Mouse (Mus musculus) urinary bladder, postnatal 25 days (tissue): ENCODE data around the gene Slc35b2.
A peak's percentile ranks its signal among the peaks of the same experiment; 100 is the strongest.

ENCODE experiments used
- DNase-seq: peaks from one replicate; pipeline ENCODE4 v3.0.0; 2022; ENCODE audit warnings: low spot score

The Slc35b2 gene

DNA sequence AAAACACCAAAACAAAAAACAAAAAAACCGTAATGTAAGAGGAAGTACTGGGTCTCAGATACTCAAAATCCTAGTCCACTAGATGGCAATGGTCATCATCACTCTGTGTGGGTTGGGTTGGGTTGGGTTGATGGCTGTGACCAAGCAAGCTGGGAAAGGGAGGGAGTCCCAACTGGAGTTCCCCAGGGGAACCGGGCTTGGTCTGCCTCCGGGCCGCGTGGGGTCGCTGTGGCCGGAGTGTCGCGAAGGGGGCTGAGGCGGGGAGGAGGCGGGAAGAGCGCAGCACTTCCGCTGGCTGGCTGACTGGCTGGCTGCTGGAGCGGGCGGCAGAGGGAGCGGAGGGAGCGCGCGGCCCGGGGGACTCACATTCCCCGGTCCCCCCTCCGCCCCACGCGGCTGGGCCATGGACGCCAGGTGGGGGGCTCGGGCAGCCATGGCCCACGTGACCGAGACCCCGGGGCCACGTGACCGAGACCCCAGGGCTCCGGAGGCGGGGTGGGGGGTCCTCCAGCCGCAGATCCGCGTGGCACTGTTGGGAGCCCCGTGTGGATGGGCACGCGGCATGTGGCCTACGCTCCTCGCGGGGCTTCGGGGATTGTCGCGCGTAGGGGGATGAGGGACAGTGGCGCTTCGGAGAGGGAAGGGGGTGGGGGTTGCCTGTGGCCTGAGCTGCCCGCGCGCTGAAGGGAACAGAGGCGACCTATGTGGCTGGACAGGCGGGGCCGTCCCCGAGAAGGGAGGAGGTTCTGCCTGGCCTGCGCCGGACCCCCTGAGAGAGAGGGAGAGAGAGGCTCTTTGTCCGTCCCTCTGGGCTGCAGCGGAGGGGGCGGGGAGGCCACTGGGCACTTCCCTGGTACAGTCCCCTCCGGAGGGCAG lies at the start of gene Slc35b2:
Gene Slc35b2, plus strand, starts transcription at position 220 of the 876 bp plus-strand sequence.
- DNase-seq = peak; percentile 95

GRCm38 (mm10) chr17:45515204-45515726 lies 48.4 kb upstream of the Slc35b2 start:
- DNase-seq = no peak

DNA sequence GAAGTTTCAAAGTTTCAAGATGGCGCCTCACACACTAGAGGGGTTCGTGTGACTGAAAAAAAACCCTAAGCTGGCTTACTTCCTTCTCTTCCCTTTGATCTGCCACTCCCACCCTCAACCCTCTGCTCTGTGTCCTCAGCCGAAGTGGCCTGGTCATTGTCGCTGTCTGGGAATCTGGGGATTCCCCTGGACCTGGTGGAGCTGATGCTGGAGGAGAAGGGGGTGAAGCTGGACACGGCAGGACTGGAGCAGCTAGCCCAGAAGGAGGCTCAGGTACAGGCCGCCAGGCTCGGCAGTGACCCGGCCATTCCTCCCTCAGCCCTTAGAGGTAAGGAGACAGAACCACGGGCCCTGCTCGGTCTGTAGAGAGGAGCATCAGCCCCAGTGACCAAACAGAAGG lies 47.9 kb upstream of the Slc35b2 start:
- no peak for DNase-seq

- DNase-seq = peak; percentile 71
Measured at GRCm38 (mm10) chr17:45516488-45516887, 47.2 kb upstream of the Slc35b2 start.

DNA sequence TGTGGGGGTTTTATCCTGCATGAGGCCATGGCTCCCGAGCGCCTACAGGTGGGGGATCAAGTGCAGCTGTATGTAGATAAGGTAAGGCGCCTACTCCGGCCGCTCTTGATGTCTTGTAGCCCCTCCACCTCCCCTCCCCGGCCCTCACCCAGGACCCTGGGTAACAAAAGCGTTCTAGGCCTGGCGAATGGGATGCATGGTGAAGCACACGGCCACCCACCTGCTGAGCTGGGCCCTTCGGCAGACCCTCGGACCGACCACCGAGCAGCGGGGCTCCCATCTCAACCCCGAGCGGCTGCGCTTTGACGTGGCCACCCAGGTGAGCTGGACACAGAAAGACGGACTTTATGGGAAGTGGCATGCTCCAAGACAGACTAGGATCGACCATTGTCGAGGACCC lies 46.5 kb upstream of the Slc35b2 start:
- no peak for DNase-seq

GRCm38 (mm10) chr17:45517549-45518215 lies 46.0 kb upstream of the Slc35b2 start:
- no peak for DNase-seq

- DNase-seq = no peak
Measured at GRCm38 (mm10) chr17:45518766-45519475, 44.8 kb upstream of the Slc35b2 start.

DNA sequence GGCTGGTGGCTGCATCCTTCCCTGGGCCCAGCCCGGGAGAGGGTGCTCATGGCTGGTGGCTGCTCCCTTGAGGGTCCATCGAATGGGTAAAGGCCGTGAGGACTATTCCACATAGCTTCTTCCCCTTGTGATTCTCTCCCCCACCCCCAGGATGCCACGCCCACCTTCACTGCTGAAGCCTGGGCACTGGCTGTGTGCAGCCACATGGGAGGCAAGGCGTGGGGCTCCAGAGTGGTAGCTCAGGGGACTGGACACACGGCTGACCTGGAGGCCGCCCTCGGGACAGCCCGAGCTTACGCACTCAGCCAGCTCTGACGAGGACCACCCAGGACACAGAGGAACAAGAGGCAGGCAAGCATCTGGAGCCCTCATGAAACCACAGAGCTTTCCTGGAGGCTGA lies 43.5 kb upstream of the Slc35b2 start:
- DNase-seq = no peak

GRCm38 (mm10) chr17:45523263-45523662 lies 40.4 kb upstream of the Slc35b2 start, which contains the start of gene Tcte1:
Gene Tcte1, plus strand, starts transcription at chr17:45523434.
- DNase-seq = no peak

DNA sequence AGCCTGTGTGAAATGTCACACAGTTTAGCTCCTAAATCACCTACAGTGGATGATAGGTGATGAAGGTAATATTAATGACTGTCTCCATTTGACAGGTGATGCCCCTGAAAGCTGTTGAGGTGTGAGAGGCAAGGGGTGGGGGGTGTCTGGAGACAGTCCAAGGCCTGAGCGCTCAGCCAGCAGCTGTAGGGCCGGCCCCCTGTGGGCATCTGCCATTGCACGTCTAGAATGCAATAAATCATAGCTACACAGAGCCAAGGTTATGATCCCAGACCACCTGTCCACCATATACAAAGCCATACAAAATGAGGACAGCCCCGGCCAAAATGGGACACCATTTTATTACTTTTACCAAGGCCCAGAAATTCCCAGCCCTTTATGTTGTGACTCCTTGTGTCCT lies 38.7 kb upstream of the Slc35b2 start:
- DNase-seq = no peak

GRCm38 (mm10) chr17:45526571-45526970 lies 37.1 kb upstream of the Slc35b2 start:
- DNase-seq = no peak

DNA sequence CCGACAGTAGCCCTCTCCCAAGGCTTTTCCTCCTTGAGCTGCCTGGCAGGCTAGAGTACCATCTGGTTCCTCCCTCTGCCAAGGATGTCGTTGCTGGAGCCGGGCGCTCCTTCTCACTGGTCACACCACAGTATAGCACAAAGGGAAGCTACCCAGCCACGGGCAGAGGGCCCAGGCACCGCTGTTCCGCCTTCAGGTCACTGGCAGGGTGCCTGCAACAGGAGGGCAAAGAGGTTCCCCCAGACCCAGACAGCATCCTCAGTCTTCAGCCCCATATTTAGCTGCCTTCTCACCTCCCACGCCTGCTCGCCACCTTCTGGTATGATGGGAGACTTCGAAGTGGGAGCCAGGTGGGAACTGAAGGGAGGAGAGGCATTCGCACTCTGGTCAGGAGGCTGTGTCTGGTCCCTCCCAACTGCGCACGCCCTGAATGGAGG lies 33.3 kb upstream of the Slc35b2 start:
- DNase-seq = no peak

DNA sequence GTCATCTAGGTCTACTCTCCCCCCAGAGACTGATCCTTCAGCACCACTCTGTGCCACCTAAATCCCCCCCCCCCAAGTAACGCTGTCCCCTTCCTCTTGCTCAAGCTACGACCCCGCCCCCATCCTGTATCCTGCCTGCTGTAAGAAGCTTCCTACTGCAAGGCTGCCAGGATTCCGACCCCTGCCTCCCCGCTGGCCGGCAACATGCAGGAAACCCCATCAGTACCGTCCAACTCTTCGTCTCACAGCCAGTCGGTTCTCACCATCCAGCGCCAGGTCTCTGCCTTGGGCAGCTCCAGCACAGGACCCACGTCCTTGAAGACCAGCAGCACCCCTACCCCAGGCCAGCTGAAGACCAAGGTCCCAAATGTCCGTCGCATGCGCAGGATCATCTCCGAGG lies 30.8 kb upstream of the Slc35b2 start:
- DNase-seq = no peak

DNA sequence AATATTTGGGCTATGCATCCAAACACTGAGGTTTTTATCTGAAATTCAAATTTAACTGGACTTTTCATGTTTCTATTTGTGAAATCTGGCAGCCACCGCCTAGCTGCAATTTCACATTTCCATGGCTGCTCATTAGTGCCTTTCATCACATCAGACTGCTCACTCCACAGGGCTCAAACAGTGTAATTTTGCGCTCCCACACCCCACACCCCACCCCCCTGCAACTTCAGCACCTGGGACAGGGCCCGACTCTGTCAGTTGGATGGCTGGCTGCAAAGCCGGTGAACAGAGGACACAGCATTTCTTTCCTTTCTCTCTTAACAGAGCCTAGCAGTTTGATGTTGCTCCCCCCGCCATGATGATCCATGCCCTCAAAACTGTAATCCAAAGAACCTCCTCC lies 27.4 kb upstream of the Slc35b2 start:
- DNase-seq = no peak

DNA sequence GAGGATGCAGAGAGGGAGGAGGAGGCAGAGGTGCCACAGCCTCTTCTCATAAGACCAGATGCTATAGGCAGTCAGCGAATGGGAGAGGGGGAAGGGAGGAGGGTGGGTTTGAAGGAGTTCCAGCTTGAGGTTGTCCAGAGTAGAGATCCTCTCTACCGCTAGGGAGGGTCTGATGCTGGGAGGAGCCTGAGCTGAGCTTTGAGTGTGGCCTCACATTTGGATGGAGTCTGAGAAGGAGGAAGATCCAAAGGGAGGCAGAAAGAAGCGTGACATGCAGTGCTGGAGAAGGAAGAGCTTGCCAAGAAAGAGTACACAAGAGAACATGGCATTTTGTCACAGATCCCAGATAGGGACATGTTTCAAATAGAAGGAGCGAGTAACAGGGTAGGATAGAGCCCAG lies 25.3 kb upstream of the Slc35b2 start:
- DNase-seq = no peak

GRCm38 (mm10) chr17:45539664-45540063 lies 24.0 kb upstream of the Slc35b2 start:
- DNase-seq = no peak

GRCm38 (mm10) chr17:45542129-45542528 lies 21.5 kb upstream of the Slc35b2 start:
- no peak for DNase-seq

DNA sequence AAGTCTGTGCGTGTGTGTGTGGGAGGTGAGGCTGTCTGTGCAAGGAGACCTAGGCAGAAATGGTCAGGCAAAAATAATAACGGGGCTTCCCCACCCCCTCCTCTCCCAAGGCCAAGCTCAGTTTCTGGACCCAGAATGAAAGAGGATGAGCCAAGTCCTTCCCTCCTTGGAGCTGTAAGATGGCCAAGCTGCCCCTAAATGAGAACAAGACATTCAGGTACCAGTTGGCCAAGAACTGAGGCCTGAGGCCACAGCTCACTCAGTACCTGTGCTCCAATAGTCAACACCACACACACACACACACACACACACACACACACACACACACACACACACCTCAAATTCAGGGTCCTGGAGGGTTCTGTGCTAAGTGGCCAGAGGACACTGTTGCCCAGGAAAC lies 21.0 kb upstream of the Slc35b2 start:
- no peak for DNase-seq

DNA sequence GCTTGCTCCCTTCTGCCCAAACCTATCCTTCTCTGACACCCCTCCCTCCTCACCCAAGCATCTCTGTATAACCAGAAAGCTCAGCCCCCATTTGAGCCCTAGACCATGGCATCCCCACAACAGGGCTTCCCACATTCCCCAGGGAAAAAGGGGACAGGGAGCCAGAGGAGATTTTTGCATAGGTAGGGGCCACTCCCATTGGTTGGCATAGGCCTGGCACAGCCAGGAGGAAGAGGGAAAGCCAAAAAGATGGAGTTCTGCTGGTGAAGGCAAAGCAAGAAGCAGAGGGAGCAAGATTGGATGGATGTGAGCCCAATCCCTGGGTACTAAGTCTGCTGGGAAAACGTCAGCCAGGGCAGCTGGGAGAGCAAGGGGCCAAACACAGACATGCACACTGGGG lies 20.6 kb upstream of the Slc35b2 start:
- no peak for DNase-seq

GRCm38 (mm10) chr17:45544001-45544872 lies 19.4 kb upstream of the Slc35b2 start:
- no peak for DNase-seq

DNA sequence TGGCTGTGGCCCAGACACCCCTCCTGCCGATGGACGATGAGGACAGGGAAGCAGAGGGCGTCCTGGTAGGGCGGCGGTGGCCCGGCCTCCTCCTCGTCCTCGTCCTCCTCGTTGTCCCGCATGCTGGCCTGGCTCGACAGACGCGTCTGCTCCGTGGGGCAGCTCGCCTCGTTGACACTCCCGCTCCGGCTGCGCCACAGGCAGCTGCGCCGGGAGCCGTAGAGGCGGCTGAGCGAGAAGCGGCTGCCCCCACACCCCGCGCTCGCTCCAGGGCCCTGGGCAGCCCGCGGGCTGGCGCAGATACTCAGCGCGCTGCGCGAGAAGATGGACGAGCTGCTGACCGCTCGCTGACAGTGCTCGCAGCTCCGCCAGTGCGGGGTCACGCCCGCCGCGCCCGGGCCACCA lies 18.8 kb upstream of the Slc35b2 start:
- DNase-seq = no peak
